Mouse (Mus musculus) embryonic fibroblast, embryonic 13.5 days (primary cell): ENCODE data around the gene Snx20.

Experiments used
- CTCF ChIP-seq: IDR thresholded peaks from 2 replicates; pipeline ENCODE4 v1.5.1; 2011; ENCODE audit warnings: mild to moderate bottlenecking, control low read depth, low read length, moderate library complexity, borderline replicate concordance; ENCODE audit not compliant: insufficient read depth
- POLR2A ChIP-seq: IDR thresholded peaks from 2 replicates; pipeline ENCODE4 v1.6.1; 2011; ENCODE audit warnings: low read depth, mild to moderate bottlenecking, control low read depth, low read length, moderate library complexity

- TF ChIP-seq CTCF = no peak
- no peak for TF ChIP-seq POLR2A
Observed at GRCm38 (mm10) chr8:88579246-88579645, 56.7 kb downstream of the Snx20 start.
